Mouse (Mus musculus) brain, embryonic 14.5 days (tissue): ENCODE results near the gene Tbc1d10c. TPM values are rescaled to one million over a fixed set of nuclear protein-coding genes. Genes with fewer than 3 reads are reported as not detected.
A peak's percentile ranks its signal among the peaks of the same experiment; 100 is the strongest.

Experiments
- DNase-seq: peaks from one replicate; pipeline ENCODE4 v3.0.0-alpha.2; 2011; ENCODE audit warnings: low read depth
- CTCF ChIP-seq: fragments of 200-500 bp; IDR thresholded peaks from 2 replicates; pipeline ENCODE4 v1.5.1; 2012; ENCODE audit warnings: inconsistent platforms, mild to moderate bottlenecking, moderate library complexity, borderline replicate concordance; ENCODE audit not compliant: insufficient read depth, insufficient read length; ENCODE audit errors: extremely low read depth
- POLR2A ChIP-seq: fragments of 200-500 bp; IDR thresholded peaks from 2 replicates; pipeline ENCODE4 v1.6.1; 2012; ENCODE audit warnings: mild to moderate bottlenecking, inconsistent platforms, borderline replicate concordance; ENCODE audit not compliant: poor library complexity, insufficient read depth, insufficient read length, severe bottlenecking; ENCODE audit errors: extremely low read depth
- polyA plus RNA-seq: library from polyadenylated mRNA; depleted of rRNA; stranded (reverse); fragments of >200 nt; gene quantifications from 2 replicates; pipeline ENCODE4 v1.2.3, GENCODE M21; 2012

Tbc1d10c gene
- polyA plus RNA-seq, 1 experiment = 1.8 TPM

DNA sequence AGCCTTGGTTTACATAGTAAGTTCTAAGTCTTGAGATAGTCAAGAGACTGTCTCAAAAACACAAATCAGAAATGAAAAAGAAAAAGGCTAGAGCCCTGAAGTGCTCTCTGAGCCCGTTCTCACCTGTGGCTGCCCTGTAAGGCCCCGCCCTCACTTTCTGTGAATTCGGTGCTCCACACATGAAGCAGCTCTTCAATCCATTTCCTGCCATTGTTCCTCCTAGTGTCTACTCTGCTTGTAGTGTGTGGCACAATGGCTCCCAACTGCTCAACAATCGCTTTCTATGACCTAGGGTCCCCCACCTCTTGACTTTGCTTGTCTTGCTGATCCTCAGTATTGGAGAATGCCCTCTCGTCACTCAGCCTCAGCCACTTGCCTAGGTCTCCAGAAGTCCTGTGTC, 36.4 kb upstream of the Tbc1d10c start:
- no peak for DNase-seq
- no peak for TF ChIP-seq POLR2A
- TF ChIP-seq CTCF = no peak

- no peak for DNase-seq
- TF ChIP-seq POLR2A (no peak), CTCF (no peak)
These were observed 35.7 kb upstream of the Tbc1d10c start for GRCm38 (mm10) chr19:4226779-4227178.

DNA sequence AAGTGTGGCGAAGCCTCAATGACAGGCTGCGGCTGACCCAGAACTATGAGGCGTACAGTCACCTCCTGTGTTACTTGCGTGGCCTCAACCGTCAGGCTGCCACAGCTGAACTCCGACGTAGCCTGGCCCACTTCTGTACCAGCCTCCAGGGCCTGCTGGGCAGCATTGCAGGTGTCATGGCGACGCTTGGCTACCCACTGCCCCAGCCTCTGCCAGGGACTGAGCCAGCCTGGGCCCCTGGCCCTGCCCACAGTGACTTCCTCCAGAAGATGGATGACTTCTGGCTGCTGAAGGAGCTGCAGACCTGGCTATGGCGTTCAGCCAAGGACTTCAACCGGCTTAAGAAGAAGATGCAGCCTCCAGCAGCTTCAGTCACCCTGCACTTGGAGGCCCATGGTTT, 31.1 kb upstream of the Tbc1d10c start:
- DNase-seq = no peak
- TF ChIP-seq POLR2A = no peak
- no peak for TF ChIP-seq CTCF

GRCm38 (mm10) chr19:4220957-4221743, 30.1 kb upstream of the Tbc1d10c start:
- DNase-seq = peak; percentile 65

DNA sequence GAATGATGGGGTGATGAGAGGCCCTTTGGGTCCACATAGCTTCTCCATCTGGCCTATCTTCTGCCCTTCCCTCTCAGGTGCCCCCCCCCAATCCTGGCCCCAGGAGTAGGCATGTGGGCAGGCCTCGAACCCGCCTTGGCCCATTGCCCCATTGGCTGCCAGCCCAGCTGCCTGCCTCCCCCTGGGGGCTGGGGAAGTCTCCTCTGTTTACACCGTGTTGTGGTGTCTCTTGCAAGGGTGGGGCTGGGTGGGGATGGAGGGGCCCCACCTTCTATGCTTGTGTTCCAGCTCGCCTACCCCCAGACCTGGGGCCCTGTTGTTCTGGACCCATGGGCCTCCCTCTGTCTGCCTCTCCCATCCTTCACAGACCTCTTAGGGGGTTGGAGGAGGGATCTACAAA, 29.3 kb upstream of the Tbc1d10c start:
- no peak for TF ChIP-seq POLR2A
- TF ChIP-seq CTCF = no peak
- DNase-seq = no peak

More at GRCm38 (mm10) chr19:4220957-4221743, 30.1 kb upstream of the Tbc1d10c start:
- no peak for TF ChIP-seq CTCF

- no peak for TF ChIP-seq CTCF
- TF ChIP-seq POLR2A = no peak
- no peak for DNase-seq
These were observed 28.9 kb upstream of the Tbc1d10c start for GRCm38 (mm10) chr19:4219943-4220342.

DNA sequence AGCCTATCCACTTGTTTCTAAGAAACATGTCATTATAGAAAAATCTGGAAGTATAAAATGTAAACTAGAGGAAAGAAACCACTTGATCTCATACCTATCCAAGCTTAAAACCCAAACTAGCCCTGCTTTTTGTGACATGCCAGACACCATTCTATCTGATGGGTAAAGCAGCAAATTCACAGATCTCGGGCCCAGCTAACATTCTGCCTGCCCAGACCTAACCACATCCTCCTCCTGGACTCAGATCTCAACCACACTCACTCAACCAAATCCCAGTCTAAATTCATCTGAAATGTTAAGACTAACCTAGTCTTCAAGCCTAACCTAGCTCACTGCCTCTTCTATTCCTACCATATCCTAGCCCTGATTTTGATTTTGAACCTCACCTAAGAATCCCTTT, 27.7 kb upstream of the Tbc1d10c start:
- DNase-seq = no peak
- no peak for TF ChIP-seq POLR2A
- no peak for TF ChIP-seq CTCF

- DNase-seq = no peak
- TF ChIP-seq CTCF (no peak), POLR2A (no peak)
These were observed 27.2 kb upstream of the Tbc1d10c start for GRCm38 (mm10) chr19:4218293-4218692.

DNA sequence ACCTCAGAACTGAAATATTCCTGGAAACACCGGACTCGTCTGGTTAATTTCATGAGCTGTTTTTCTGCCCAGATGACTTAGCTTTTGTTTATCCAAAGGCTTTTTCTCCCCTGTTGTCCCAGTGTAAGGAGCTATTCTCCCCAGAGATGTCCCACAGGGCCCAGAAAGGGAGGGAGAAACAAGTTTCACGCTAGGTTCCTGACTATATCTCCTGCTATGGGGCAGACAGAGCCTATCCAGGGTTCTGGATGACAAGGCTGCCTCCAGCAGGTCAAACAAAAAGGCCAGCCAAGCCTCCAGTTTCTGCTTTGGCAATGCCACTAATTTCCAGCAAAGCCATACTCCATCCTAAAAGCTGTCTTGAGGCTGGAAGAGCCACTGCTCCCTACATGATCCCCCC, 26.8 kb upstream of the Tbc1d10c start:
- TF ChIP-seq CTCF (no peak), POLR2A (no peak)

DNA sequence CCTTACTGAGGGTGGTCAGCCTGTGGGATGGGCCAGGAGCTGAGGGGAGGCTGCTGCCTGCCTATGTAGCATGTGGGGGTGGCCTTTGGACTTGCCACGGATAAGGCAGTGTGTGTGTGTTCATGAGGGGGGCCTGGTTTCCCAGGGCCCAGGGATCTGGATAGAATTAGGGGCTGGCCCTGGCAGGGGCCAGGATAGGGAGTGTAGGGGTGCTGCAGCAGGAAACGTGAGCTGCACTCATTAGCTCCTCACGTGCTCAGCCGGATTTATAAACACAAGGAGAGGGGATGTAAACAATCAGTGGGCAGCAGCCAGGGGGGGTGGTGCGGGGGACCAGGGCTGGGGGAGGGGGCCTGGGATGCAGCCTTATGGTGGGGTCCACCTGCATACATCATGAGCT, 26.1 kb upstream of the Tbc1d10c start:
- TF ChIP-seq POLR2A (no peak), CTCF (no peak)
- DNase-seq = no peak

More for the DNA sequence above, 26.8 kb upstream of the Tbc1d10c start:
- no peak for DNase-seq

GRCm38 (mm10) chr19:4216041-4216685, 25.1 kb upstream of the Tbc1d10c start:
- peak; percentile 62 for DNase-seq
- TF ChIP-seq POLR2A (no peak), CTCF (peak; percentile 53; the same call in 1 of the 2 replicates)

DNA sequence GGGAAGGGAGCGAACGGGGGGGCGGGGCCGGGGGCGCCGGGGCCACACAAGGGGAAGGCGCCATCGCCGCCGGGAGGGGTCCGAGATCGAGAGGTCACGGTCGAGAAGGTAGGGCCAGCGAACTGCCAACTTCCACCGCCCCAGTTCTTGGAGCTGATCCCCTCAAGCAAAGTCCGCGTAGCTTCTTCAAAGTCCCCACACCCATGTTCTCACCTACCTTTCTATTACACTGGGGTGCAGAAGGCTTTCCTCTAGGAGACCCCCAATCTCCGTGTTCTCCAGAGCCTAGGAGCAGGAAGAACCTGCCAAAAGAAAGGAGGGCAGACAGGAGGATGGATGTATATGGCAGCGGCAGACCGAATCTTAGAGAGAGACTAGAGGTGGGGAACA, 24.4 kb upstream of the Tbc1d10c start:
- no peak for DNase-seq
- TF ChIP-seq CTCF (no peak), POLR2A (no peak)
